ENCODE assay signal across 9 mouse cellular contexts in the genomic region with DNA sequence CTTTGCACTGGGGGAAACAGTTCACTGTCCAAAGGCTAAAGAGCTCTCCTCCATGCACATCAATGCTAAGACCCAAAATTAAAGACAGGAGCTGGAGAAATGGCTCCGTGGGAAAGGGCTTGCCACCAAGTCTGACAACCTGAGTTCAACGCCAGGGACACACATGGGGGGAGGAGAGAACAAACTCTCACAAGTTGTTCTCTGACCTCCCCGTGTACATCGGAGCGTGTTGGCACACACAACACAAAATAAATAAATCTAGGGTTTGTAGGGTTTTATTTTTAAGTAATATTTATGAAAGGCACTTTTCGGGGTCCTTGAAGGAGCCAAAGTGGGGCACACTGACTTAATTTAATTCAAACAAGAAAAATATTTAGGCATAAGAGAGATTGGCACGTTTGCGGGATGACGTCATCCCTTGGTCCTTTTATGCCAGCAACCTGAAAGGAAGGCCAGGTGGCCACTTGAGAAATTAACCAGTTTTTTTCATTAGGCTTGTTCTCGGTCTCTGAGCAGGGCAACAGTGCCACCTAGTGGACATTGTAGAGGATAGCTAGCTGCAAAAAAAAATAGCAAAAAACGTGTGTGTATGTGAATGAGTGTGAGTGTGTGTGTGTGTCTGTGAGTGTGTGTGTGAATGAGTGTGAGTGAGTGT. TPM values are rescaled to one million over a fixed set of nuclear protein-coding genes. Genes with fewer than 3 reads are reported as not detected.
A peak's percentile ranks its signal among the peaks of the same experiment; 100 is the strongest.
DNase-seq lines count a peak whose midpoint lies in the region; ATAC-seq and TF ChIP-seq lines count a peak whose summit lies in the region.
"Had no signal": no experiment of that assay in that cellular context is flagged by ENCODE, and none has a peak within 500 bp of the region (broad histone marks: within the 10 kb centered on the region; RNA-seq: fewer than 3 reads in every experiment).

No protein-coding gene starts in this region.

- H3K4me1 ChIP-seq in liver, postnatal 0 days (ENCODE audit: insufficient read depth), result no peaks in the 10 kb centered on the region

- DNase-seq in adrenal gland, postnatal 10 days, result peak; percentile 53
- DNase-seq in adrenal gland, adult 8-10 months, result no peak
- peak; percentile 18 for DNase-seq in thymus, postnatal 14 days
- no peak for DNase-seq in thymus, postnatal 36 days
- peak; percentile 90 for DNase-seq in embryo, embryonic 10 days (ENCODE audit: low spot score)
- peak; percentile 63 for DNase-seq in heart, postnatal 4 days
- peak; percentile 53 for DNase-seq in liver, postnatal 0 days
- peak; percentile 65 for DNase-seq in right cerebral cortex, postnatal 14 days

- no peak for ATAC-seq in liver, postnatal 0 days

- no peak for TF ChIP-seq EP300 in liver, postnatal 0 days (IDR thresholded peaks at IDR 0.05; ENCODE audit: low read depth)

- H3K9me3 ChIP-seq in liver, postnatal 0 days (ENCODE audit: low read length), result no peaks in the 10 kb centered on the region

- TF ChIP-seq CTCF in liver, postnatal 0 days (IDR thresholded peaks at IDR 0.05; ENCODE audit: low read depth), result peak; percentile 89

- H3K27ac ChIP-seq in liver, postnatal 0 days (ENCODE audit: low read depth), result no peak overlapping the region

- 38% methylated on average over 11 of the region's 11 CpGs for WGBS in liver, postnatal 0 days (ENCODE audit: insufficient replicate concordance)

- no peak overlapping the region for H3K4me2 ChIP-seq in liver, postnatal 0 days (ENCODE audit: low read depth, low read length)

- no peak overlapping the region for H3K4me3 ChIP-seq in liver, postnatal 0 days (ENCODE audit: low read depth, low read length)

- H3K36me3 ChIP-seq in liver, postnatal 0 days (replicated peaks; ENCODE audit: insufficient read depth, low read length), result no peaks in the 10 kb centered on the region

- no peak overlapping the region for H3K9ac ChIP-seq in liver, postnatal 0 days (replicated peaks)

- H3K27me3 ChIP-seq in liver, postnatal 0 days (ENCODE audit: insufficient read depth, low read length), result no peaks in the 10 kb centered on the region

RNA-seq across cellular contexts. Expression of a gene that starts 32.7 kb away (rescaled TPM):
- total RNA-seq in adrenal gland, postnatal 10 days (2021), result not detected
- total RNA-seq in adrenal gland, adult 8-10 months (2022), result not detected
- not detected for total RNA-seq in heart, postnatal 4 days (2021)
- polyA plus RNA-seq in liver, postnatal 0 days (2015; fragmentation: Nextera tagmentation; extraction: Ambion mirVana), result not detected in 2 replicates
- total RNA-seq: layer of hippocampus, postnatal 36 days had no signal

Comparison
In these comparisons a context has a peak if more than half of its experiments do, and no peak if none do; other contexts are left out.
1. DNase-seq: peak in adrenal gland, postnatal 10 days (single experiment), thymus, postnatal 14 days (single experiment), embryo, embryonic 10 days (single experiment), heart, postnatal 4 days (single experiment), liver, postnatal 0 days (single experiment) and right cerebral cortex, postnatal 14 days (single experiment); none in adrenal gland, adult 8-10 months (single experiment) and thymus, postnatal 36 days (0 of 2).